Mouse (Mus musculus) heart, embryonic 10.5 days (tissue): ENCODE measurements around the gene Fbxl16. TPM values are rescaled to one million over a fixed set of nuclear protein-coding genes. Genes with fewer than 3 reads are reported as not detected.

Source experiments
- DNase-seq: peaks from one replicate; pipeline ENCODE4 v3.0.0-alpha.2; 2017; ENCODE audit warnings: low spot score
- H3K27ac ChIP-seq: fragments of 300-500 bp; sonication (generic); 2 replicates; pipeline ENCODE4 v1.5.1; 2016; ENCODE audit warnings: mild to moderate bottlenecking
- H3K27me3 ChIP-seq: fragments of 300-500 bp; sonication (generic); 2 replicates; pipeline ENCODE4 v1.6.1; 2016; ENCODE audit warnings: mild to moderate bottlenecking; ENCODE audit not compliant: poor library complexity, insufficient read depth, severe bottlenecking
- H3K36me3 ChIP-seq: fragments of 300-500 bp; sonication (generic); 2 replicates; pipeline ENCODE4 v1.6.1; 2016; ENCODE audit warnings: mild to moderate bottlenecking, moderate library complexity
- H3K4me1 ChIP-seq: fragments of 300-500 bp; sonication (generic); 2 replicates; pipeline ENCODE4 v1.6.1; 2016; ENCODE audit warnings: mild to moderate bottlenecking
- H3K4me3 ChIP-seq: fragments of 300-500 bp; sonication (generic); 2 replicates; pipeline ENCODE4 v1.5.1; 2016; ENCODE audit warnings: mild to moderate bottlenecking, moderate library complexity
- H3K9me3 ChIP-seq: fragments of 300-500 bp; sonication (generic); 2 replicates; pipeline ENCODE4 v1.6.1; 2016; ENCODE audit warnings: mild to moderate bottlenecking, moderate library complexity
- WGBS: fragments of 180-500 bp; shearing (Covaris S2); methylation state at CpG from one replicate; pipeline ENCODE4 v1.1.7; 2016; 5-methylcytosine and 5-hydroxymethylcytosine counted together
- polyA plus RNA-seq: library from polyadenylated mRNA; unstranded; fragments of >200 nt; fragmentation: Nextera tagmentation; extraction: Ambion mirVana; gene quantifications from 2 replicates; pipeline ENCODE4 v1.2.1, GENCODE M21; 2016

Fbxl16 gene
- polyA plus RNA-seq, 1 experiment from 2014 or later: 1.2 TPM

DNA sequence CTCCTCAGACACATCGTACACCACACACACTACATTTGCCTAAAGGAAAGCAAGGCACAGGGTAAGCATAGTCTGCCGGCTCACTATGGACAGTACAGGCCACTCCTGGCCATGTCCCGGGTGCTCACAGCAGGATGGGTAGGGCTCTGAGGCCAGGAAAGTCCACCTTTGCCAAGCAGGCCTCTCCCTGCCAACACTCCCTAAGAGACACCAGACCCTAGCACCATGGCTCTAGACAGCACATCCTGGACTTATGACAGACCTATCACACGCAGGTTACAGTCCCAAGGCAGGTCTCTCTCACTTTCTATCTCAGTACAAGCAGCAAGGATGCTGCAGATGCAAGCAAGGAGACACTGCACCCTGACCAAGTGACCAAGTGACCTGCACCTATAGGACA, 34.2 kb downstream of the Fbxl16 start:
- no peak for DNase-seq
- Histone ChIP-seq H3K4me1 (peaks cover 37% of the 10 kb centered on the region), H3K4me3 (peak overlapping the region; percentile 89), H3K36me3 (peaks cover 77% of the 10 kb centered on the region), H3K9me3 (no peaks in the 10 kb centered on the region), H3K27ac (peak overlapping the region; percentile 96), H3K27me3 (no peaks in the 10 kb centered on the region)
- 88% methylated on average over 4 of the region's 4 CpGs for WGBS

DNA sequence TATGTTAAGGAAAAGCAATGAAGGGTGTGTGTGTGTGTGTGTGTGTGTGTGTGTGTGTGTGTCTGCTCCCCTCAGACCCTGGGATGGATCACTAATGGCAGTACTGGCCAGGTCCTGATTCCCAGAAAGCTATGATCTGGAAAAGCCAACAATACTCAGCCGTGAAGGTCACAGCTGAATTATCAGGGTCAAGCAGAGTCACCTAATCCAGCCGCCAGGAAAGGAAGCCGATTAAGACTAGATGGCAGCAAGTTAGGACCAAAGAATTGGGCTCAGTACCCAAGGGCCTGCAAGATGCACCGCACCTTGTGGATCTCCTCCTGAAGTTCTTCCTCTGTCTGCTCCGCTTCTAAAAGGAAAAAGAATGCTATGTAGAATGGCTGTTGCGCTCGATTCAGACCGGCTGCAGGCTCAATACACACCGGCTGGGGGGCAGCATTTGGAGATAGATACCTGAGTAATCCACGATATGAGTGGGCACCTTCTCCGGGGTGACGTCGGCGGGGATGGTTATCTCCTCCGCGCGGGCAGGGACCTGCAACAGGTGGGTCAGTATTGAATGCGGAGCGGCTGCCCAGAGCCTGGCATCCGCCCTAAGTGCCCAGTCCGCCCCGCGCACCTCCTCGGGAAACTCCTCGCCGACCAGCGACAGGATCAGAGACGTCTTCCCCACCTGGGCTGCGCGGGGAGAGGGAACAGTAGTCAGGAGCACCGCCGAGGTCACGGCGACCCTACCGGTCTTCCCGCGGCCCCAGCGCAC, 34.9 kb downstream of the Fbxl16 start:
- no peaks in the 10 kb centered on the region for H3K9me3 ChIP-seq
- peak overlapping the region; percentile 89 for H3K4me3 ChIP-seq
- H3K27me3 ChIP-seq: no peaks in the 10 kb centered on the region
- H3K27ac ChIP-seq: peak overlapping the region; percentile 96
- H3K36me3 ChIP-seq: peaks cover 77% of the 10 kb centered on the region
- peaks cover 36% of the 10 kb centered on the region for H3K4me1 ChIP-seq
- 3% methylated on average over 38 of the region's 38 CpGs for WGBS
- DNase-seq: no peak

GRCm38 (mm10) chr17:25844396-25844901, 35.6 kb downstream of the Fbxl16 start, which contains the start of gene Rhot2:
Rhot2 (minus strand) TSS chr17:25844851.
- Histone ChIP-seq H3K27me3 (no peaks in the 10 kb centered on the region), H3K9me3 (no peaks in the 10 kb centered on the region), H3K36me3 (peaks cover 77% of the 10 kb centered on the region), H3K27ac (peak within 1 kb of the TSS; percentile 96), H3K4me3 (peak within 1 kb of the TSS; percentile 89), H3K4me1 (peaks cover 32% of the 10 kb centered on the region)
- under 1% methylated on average over 21 of the region's 21 CpGs for WGBS
- DNase-seq: peak; percentile 97

DNA sequence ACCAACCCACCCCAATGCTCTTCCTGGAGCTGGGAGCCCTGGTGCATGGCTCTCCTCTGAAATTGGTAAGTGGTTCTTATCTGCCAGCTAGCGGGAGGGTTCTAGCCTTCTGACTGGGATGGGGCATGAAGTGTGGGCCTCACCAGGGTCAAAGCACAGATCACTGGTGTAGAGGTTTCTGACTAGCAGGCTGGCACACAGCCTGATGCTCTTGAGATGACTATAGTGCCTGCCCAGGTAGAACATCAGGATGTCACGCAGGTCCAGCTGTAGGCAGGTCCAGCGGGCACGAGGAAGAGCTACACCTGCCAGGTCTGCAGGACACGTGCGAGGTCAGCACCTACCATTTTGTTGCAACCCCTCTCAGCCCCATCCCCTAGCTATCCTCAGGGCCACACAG, 51.3 kb downstream of the Fbxl16 start:
- Histone ChIP-seq H3K9me3 (no peaks in the 10 kb centered on the region), H3K27ac (no peak overlapping the region), H3K36me3 (peaks cover 32% of the 10 kb centered on the region), H3K4me3 (peak overlapping the region; percentile 76), H3K4me1 (peaks cover 28% of the 10 kb centered on the region), H3K27me3 (no peaks in the 10 kb centered on the region)
- no peak for DNase-seq
- 94% methylated on average over 6 of the region's 6 CpGs for WGBS

- Histone ChIP-seq H3K4me3 (peak within 1 kb of the TSS; percentile 76), H3K27ac (peak within 1 kb of the TSS; percentile 92)
- WGBS: 4% methylated on average over 65 of the region's 65 CpGs
Measured at GRCm38 (mm10) chr17:25860832-25861703, 52.2 kb downstream of the Fbxl16 start, which contains the start of gene Wdr90. Wdr90 (minus strand) TSS chr17:25861501.

DNA sequence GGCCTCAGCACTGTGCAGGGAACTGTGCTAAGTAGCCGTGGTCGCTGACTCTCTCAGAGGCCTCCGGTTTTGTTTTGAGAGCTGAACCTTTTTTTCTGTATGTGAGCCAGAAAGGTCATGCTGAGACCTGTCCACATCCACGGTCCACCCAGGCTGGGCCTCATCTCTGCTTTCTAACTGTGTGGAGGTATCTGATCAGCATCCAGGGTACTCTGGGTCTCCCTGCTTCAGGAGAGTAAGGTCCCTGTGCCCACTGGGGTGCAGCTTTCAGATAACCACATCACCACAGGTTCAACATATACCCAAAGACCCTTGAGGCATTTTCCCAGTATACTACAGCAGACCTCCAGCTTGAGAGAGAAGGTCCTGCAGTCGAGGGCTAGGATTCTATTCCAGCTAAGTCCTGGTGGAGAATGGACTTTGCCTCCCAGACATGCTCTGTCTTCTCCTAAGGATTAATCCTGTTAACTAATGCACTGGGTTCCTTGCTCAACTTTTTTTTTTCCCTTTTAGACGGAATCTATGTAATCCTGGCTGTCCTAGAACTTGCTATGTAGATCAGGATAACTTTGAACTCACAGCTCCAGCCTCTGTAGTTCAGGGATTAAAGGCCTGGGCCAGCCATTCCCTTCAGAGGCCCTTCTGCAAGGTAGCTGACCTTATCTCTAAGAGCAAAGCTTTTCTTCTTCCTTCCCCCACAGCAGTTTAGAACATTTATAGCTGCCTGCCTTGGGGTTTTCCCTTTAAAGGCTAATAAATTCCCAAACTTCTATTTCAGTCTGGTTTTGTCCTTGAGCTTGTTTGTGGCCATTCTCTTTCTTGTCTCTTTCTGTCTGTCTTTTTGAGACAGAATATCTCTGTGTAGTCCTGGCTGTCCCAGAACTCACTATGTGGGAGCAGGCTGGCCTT, 53.1 kb downstream of the Fbxl16 start:
- peaks cover 41% of the 10 kb centered on the region for H3K4me1 ChIP-seq
- H3K4me3 ChIP-seq: peak overlapping the region; percentile 76
- WGBS: 13% methylated on average over 6 of the region's 6 CpGs
- no peak for DNase-seq
- H3K27ac ChIP-seq: peak overlapping the region; percentile 92
- no peaks in the 10 kb centered on the region for H3K9me3 ChIP-seq
- H3K36me3 ChIP-seq: peaks cover 38% of the 10 kb centered on the region
- no peaks in the 10 kb centered on the region for H3K27me3 ChIP-seq

More at GRCm38 (mm10) chr17:25860832-25861703, 52.2 kb downstream of the Fbxl16 start, which contains the start of gene Wdr90:
- Histone ChIP-seq H3K27me3 (no peaks in the 10 kb centered on the region), H3K4me1 (peaks cover 32% of the 10 kb centered on the region), H3K36me3 (peaks cover 33% of the 10 kb centered on the region), H3K9me3 (no peaks in the 10 kb centered on the region)
- peak; percentile 96 for DNase-seq

DNA sequence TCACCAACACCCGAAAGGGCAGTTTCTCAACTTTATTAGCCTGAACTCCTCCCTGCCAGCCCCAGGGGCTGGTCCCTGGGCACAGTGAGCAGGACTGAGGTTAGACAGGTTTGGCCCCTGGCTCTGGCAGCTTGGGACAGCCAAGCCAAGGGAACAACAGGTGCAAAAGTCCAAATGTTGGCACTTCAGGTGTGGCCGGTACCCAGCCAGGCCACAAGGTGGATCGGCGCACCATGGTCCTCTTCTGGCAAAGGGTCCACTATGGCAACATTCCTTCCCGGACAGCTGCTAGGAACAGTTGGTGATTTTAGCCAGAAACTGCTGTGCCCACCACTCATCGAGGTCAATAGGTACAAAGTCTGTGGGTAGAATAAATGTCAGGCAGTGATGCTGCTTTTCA, 54.8 kb downstream of the Fbxl16 start:
- DNase-seq: no peak
- Histone ChIP-seq H3K27me3 (no peaks in the 10 kb centered on the region), H3K4me1 (peaks cover 58% of the 10 kb centered on the region), H3K36me3 (peaks cover 36% of the 10 kb centered on the region), H3K27ac (no peak overlapping the region), H3K9me3 (no peaks in the 10 kb centered on the region), H3K4me3 (no peak overlapping the region)
- WGBS: 88% methylated on average over 6 of the region's 6 CpGs

DNA sequence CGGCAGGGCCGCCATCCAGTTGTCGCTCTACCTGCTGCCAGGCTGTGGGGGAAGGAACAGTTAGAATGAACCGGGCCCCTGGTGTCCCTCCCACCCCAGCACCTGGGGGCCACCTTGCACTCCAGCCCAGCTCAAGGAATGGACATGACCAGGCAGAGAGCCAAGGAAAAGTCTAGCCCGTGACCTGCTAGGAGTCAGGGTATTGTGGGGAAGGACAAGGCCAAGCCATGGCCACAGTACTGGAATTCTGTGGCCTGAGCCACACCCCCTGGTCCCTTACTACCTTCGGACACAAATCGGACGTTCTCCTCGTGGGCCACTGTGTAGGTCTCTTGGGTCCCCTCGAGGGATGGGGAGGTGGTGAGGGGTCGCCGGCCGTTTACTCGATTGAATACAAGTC, 55.4 kb downstream of the Fbxl16 start:
- 92% methylated on average over 14 of the region's 14 CpGs for WGBS
- no peak overlapping the region for H3K27ac ChIP-seq
- H3K4me3 ChIP-seq: no peak overlapping the region
- H3K36me3 ChIP-seq: peaks cover 36% of the 10 kb centered on the region
- DNase-seq: no peak
- no peaks in the 10 kb centered on the region for H3K9me3 ChIP-seq
- peaks cover 64% of the 10 kb centered on the region for H3K4me1 ChIP-seq
- no peaks in the 10 kb centered on the region for H3K27me3 ChIP-seq

- Histone ChIP-seq H3K4me3 (0 out of 2 replicates have a peak overlapping the region, but pooled peaks have one; percentile 1), H3K9me3 (no peaks in the 10 kb centered on the region), H3K27ac (0 out of 2 replicates have a peak overlapping the region, but pooled peaks have one; percentile 6), H3K27me3 (no peaks in the 10 kb centered on the region), H3K36me3 (peaks cover 36% of the 10 kb centered on the region), H3K4me1 (peaks cover 57% of the 10 kb centered on the region)
- 87% methylated on average over 11 of the region's 11 CpGs for WGBS
- no peak for DNase-seq
Measured at GRCm38 (mm10) chr17:25865288-25865687, 56.4 kb downstream of the Fbxl16 start.

- peaks cover 49% of the 10 kb centered on the region for H3K4me1 ChIP-seq
- no peak overlapping the region for H3K27ac ChIP-seq
- 92% methylated on average over 3 of the region's 3 CpGs for whole genome bisulfite sequencing
- no peaks in the 10 kb centered on the region for H3K27me3 ChIP-seq
- no peak for DNase-seq
- H3K9me3 ChIP-seq: no peaks in the 10 kb centered on the region
- H3K4me3 ChIP-seq: peak overlapping the region; percentile 28; the same call in 1 of the 2 replicates
- peaks cover 36% of the 10 kb centered on the region for H3K36me3 ChIP-seq
Measured at GRCm38 (mm10) chr17:25866172-25866571, 57.3 kb downstream of the Fbxl16 start.

GRCm38 (mm10) chr17:25867509-25867835, 58.6 kb downstream of the Fbxl16 start:
- Histone ChIP-seq H3K4me3 (peak overlapping the region; percentile 79), H3K36me3 (peaks cover 36% of the 10 kb centered on the region), H3K27ac (peak overlapping the region; percentile 92), H3K4me1 (peaks cover 38% of the 10 kb centered on the region), H3K27me3 (no peaks in the 10 kb centered on the region), H3K9me3 (no peaks in the 10 kb centered on the region)
- 12% methylated on average over 7 of the region's 7 CpGs for WGBS
- DNase-seq: no peak
